Mouse (Mus musculus) frontal cortex, postnatal 25 days (tissue): ENCODE measurements around the gene Hoxb1.

Source experiments
- DNase-seq, 2 experiments: peaks; one replicate each; pipeline ENCODE4 v3.0.0; 2022; ENCODE audit warnings: low spot score in 2 of 2

Hoxb1 gene

DNA sequence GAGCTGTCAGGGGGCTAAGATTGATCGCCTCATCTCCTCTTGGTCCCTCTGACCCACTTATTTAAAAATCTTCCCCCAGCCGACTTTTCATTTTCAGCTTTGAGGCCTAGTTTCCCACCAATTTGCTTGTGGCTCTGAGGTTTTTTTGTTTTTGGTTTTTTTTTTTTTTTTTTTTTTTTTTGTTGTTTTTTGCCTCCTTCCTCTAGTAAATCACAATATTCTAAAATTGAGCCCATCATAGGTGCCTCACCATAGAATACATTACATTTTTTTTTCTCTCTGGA is 15.3 kb upstream of the Hoxb1 start, which contains the start of gene Hoxb2:
Hoxb2 (plus strand) TSS at position 185 of the 284 bp plus-strand sequence.
- DNase-seq, result no peak

DNA sequence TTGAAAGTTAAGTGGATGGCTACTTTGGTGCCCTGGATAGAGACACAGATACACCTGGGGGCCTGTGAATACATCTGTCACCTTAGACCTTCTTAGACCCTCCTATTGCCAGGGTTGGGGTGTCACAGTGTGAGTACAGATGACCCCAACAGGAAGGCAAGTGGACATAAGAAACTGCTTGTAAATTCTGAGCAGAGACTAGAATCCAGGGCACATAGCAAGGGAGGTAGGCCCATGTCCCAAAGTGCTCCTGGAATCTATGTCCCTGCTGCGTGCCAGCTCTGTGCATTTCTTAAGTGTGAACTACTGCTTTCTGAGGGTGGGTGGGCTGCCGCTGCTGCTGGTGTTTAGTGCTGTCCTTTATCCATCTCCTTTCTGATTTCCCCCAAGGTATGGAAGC is 14.8 kb upstream of the Hoxb1 start:
- no peak for DNase-seq

- no peak for DNase-seq
Observed at GRCm38 (mm10) chr11:96351312-96351711, 14.2 kb upstream of the Hoxb1 start.

GRCm38 (mm10) chr11:96351831-96352230 is 13.7 kb upstream of the Hoxb1 start:
- no peak for DNase-seq

GRCm38 (mm10) chr11:96352691-96353521 is 12.6 kb upstream of the Hoxb1 start:
- no peak for DNase-seq

GRCm38 (mm10) chr11:96353522-96353841 is 12.1 kb upstream of the Hoxb1 start:
- no peak for DNase-seq

DNA sequence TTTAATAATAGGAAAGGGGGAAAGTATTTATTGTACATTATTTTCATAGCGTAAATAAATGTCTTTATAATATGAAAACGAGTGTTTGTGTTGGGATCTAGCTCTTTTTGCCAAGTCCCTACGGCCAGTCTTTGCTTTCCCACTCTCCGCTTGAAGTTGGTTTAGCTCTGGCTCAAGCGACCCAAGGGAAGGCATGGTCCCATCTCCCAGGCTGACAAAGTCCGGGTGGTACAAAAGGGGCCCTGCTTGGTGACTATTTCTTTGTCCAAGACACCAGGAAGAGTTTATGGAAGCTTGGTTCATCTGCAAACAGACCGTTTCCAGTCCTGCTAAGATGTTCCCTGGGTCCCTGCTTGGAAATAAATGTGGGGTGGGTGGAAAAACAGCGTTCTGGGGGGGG is 11.6 kb upstream of the Hoxb1 start:
- no peak for DNase-seq

DNA sequence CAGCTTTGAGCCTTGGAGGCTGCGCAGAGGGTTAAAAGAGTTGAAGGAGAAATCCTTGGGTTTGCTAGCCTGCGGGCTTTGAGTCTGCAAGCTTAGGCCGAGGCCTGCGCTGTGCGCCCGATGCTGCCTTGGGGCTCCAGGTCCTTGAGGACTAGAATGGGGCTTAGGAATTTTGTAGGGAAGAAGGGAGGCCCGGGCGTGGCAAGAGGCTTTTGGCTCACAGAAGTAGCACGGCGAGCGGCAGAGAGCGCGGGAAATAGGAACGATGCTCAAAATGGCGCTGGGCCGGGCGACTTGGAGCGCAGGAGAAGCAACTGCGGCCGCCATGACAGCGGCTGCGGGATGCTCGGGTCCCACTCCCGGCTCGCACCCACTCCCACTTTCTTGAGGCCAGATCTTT is 11.2 kb upstream of the Hoxb1 start:
- no peak for DNase-seq

DNA sequence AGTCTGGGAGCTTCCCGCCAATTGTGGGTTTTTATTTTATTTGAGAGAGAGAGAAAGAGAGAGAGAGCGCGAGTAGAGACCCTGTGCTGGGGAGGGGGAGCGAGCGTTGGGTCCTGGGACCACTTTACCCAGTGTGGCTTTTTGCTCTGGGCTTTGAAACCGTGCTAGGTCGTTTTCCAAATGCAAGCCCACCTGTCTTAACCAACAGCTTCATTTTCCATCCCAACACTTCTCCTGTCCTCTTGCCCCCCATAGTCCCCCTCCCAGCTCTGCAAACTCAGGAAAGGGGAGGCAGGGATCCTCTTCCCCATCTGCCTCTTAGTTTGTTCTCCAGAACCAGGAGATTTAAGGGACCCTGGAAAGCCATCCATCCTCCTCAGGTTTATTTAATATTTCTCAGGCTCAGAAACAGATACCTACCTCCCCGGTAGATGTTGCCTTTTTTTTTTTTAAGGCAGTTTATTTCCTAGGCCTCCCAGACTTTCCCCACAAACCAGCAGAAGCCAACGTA is 10.7 kb upstream of the Hoxb1 start:
- no peak for DNase-seq

GRCm38 (mm10) chr11:96363807-96364206 is 1.7 kb upstream of the Hoxb1 start:
- DNase-seq, result no peak

- no peak for DNase-seq
Observed at GRCm38 (mm10) chr11:96366092-96367041, 815 bp downstream of the Hoxb1 start.

GRCm38 (mm10) chr11:96367141-96367540 is 1.6 kb downstream of the Hoxb1 start:
- no peak for DNase-seq

DNA sequence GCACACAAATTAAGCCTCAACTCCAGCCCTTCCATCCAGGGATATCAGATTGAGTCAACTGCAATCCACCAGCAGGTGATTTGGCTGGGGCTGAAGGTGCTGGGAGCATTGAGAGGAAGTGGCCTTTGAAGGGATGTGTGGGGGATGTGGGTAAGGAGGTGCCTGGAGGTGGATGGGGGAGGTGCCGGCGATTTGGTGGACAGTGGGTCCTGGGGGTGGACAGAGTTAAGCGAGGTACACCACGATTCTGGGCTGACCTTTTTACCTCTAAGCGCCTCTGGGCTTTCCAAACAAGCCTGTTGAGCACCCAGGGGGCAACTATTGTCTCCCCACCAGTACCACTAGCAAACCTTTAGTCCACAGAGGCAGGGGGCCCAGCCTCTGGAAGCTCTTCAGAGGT is 3.1 kb downstream of the Hoxb1 start:
- no peak for DNase-seq

GRCm38 (mm10) chr11:96369140-96369539 is 3.6 kb downstream of the Hoxb1 start:
- DNase-seq, result no peak

GRCm38 (mm10) chr11:96371726-96372125 is 6.2 kb downstream of the Hoxb1 start:
- DNase-seq, result no peak

DNA sequence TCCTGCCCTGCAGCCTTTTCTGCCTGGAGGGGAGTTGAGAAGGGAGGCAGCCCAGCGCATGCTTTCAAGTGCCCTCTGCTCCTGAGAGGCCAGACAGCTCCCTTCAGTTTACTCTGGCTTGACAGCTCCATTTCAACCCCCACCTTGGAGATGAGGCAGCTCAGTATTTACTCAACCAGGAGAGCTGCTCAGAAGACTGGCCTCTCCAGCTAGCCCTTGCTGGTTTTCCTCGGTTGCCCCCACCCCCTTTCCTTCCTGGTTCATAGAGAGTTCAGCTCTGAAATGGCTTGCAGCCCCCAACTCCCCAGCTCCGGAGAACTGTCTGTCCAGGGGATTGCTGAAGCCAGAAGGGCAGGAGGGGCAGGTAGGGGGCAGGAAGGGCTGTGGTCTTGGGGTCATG is 7.0 kb downstream of the Hoxb1 start:
- no peak for DNase-seq

GRCm38 (mm10) chr11:96374810-96375209 is 9.3 kb downstream of the Hoxb1 start:
- no peak for DNase-seq

GRCm38 (mm10) chr11:96383381-96383780 is 17.8 kb downstream of the Hoxb1 start:
- no peak for DNase-seq

DNA sequence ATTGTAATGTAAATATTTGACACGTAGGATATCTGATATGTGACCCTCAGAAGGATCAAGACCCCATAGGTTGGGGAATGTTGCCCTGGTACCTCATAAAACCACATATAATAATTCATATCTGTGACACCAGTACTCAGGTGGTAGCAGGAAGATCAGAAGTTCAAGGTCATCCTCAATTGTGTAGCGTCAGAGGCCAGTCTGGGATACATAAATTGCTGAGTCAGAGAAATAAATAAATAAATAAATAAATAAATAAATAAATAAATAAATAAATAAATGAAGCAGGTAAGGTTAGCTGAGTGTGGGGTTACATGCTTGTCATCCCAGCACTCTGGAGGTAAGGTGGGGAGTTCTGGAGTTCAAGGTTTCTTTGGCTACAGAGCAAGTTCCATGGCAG is 22.1 kb downstream of the Hoxb1 start:
- no peak for DNase-seq

DNA sequence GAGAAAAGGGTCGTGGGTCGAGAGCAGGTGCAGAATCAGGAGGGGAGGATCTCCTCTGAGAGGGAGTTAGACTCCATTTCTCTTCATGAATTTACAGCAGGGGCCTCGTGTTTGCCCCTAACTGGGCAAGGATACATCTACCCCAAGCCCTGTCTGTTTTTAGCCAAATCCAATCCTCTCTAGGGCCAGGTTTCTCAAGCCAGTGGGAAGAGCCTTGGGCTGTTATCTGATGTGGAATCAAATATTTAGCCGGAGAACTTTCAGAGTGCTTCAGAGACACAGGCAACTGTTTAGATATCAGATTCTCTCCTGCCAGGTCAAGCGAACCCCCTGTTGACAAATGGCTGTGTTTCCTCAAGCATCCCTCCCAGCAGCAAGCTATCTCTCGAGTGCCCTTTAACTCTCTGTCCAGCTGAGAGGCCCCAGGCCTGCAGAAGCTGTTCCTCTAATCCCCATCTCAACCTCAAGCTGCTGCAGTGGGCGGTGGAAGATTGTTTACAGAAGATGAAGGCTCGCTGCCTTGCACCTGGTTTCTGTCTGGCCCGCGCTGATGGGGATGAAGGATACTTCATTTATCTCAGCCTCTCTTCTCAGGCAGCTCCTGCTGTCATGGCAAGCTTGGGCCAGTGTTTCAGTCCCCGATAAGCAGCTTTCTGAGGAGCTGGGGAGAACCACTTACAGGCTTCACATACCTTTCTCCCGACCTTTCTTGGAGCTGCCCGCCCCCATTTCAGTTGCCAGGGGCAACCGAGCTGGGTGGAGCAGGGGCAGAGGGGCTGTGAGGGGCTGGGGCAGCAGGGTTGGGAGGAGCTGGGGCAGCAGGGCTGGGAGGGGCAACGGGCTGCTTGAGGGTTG is 31.4 kb downstream of the Hoxb1 start:
- DNase-seq, result no peak

DNA sequence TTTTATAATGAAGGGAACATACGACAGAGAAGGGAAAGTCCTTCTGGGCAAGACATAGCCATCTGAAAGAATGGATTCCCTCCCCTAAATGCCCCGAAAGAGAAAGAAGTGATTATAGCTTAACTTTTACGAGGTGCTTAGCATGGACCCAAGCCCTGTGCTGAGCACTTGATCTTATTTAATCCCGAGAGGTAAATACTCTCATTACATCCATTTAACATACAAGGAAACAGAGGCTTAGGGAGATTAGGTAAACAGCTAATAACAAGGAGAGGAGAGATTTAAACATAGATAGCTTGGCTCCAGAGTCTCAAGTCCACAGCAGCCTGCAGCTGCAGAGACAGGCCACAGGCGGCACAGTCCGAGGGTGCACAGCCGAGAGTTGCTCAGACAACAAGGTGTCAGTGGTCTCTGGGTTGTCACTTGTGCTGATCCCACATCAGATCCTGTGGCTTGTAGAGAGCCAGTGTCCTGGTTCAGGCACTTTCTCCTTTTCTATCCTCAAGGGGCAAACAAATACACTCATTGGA is 32.3 kb downstream of the Hoxb1 start:
- no peak for DNase-seq

GRCm38 (mm10) chr11:96399923-96400322 is 34.4 kb downstream of the Hoxb1 start:
- DNase-seq, result no peak
